Mouse (Mus musculus) C2C12 (cell line): ENCODE measurements around the gene Zfp217.

Experiments used
- CTCF ChIP-seq: IDR thresholded peaks from one replicate; pipeline ENCODE4 v1.5.1; 2011; ENCODE audit not compliant: control insufficient read depth, insufficient read depth, insufficient read length
- MYOD1 ChIP-seq: IDR thresholded peaks from one replicate; pipeline ENCODE4 v1.6.1; 2011; ENCODE audit warnings: low read depth; ENCODE audit not compliant: control insufficient read depth, insufficient read length
- MYOG ChIP-seq: IDR thresholded peaks from one replicate; pipeline ENCODE4 v1.6.1; 2011; ENCODE audit not compliant: control insufficient read depth, insufficient read length; ENCODE audit errors: extremely low read depth

GRCm38 (mm10) chr2:170110306-170110705 is 37.6 kb downstream of the Zfp217 start:
- TF ChIP-seq CTCF: no peak
- no peak for TF ChIP-seq MYOG
- no peak for TF ChIP-seq MYOD1
